Mouse (Mus musculus): ENCODE results near the gene Gm32717. TPM values are rescaled to one million over a fixed set of nuclear protein-coding genes. Genes with fewer than 3 reads are reported as not detected.

Gm32717 gene
- not detected in 2 replicates for polyA plus RNA-seq (2015; fragmentation: Nextera tagmentation; extraction: Ambion mirVana)

GRCm38 (mm10) chr10:118240680-118241079 lies at the start of gene Gm32717:
Gm32717 (minus strand) TSS chr10:118240780.

GRCm38 (mm10) chr10:118258388-118258787 lies 17.8 kb upstream of the Gm32717 start, which contains the start of gene Gm32802:
Gm32802 (plus strand) TSS chr10:118258688.

GRCm38 (mm10) chr10:118204642-118205041 lies 35.9 kb downstream of the Gm32717 start, which contains the start of gene Il22:
Il22 (plus strand) TSS chr10:118204942.

Other genes starting within 250 kb of the Gm32717 start
- gene Mdm1, start 99.0 kb downstream of the Gm32717 start, polyA plus RNA-seq (2015; fragmentation: Nextera tagmentation; extraction: Ambion mirVana): 9.6 and 10.1 TPM in 2 replicates
- not detected in 2 replicates for gene Il22, start 35.8 kb downstream of the Gm32717 start, polyA plus RNA-seq (2015; fragmentation: Nextera tagmentation; extraction: Ambion mirVana)
- not detected in 2 replicates for gene Gm32802, start 17.9 kb upstream of the Gm32717 start, polyA plus RNA-seq (2015; fragmentation: Nextera tagmentation; extraction: Ambion mirVana)
- gene Iltifb, start 54.3 kb upstream of the Gm32717 start, polyA plus RNA-seq (2015; fragmentation: Nextera tagmentation; extraction: Ambion mirVana): not detected in 2 replicates
- not detected in 2 replicates for gene Gm9040, start 86.2 kb upstream of the Gm32717 start, polyA plus RNA-seq (2015; fragmentation: Nextera tagmentation; extraction: Ambion mirVana)
- not detected in 2 replicates for gene Gm9044, start 91.6 kb upstream of the Gm32717 start, polyA plus RNA-seq (2015; fragmentation: Nextera tagmentation; extraction: Ambion mirVana)
- 0.12 TPM in 1 of 2 replicates, not detected in the other for gene Gm9045, start 97.1 kb upstream of the Gm32717 start, polyA plus RNA-seq (2015; fragmentation: Nextera tagmentation; extraction: Ambion mirVana)
- not detected in 2 replicates for gene Gm9046, start 102.5 kb upstream of the Gm32717 start, polyA plus RNA-seq (2015; fragmentation: Nextera tagmentation; extraction: Ambion mirVana)
- gene Gm9048, start 107.9 kb upstream of the Gm32717 start, polyA plus RNA-seq (2015; fragmentation: Nextera tagmentation; extraction: Ambion mirVana): not detected in 2 replicates
- 0.12 TPM in 1 of 2 replicates, not detected in the other for gene Gm9049, start 113.3 kb upstream of the Gm32717 start, polyA plus RNA-seq (2015; fragmentation: Nextera tagmentation; extraction: Ambion mirVana)
- gene Ifng, start 200.3 kb upstream of the Gm32717 start, polyA plus RNA-seq (2015; fragmentation: Nextera tagmentation; extraction: Ambion mirVana): 0.19 and 0.59 TPM in 2 replicates